Mouse (Mus musculus): Measurements from ENCODE around the gene Metap2.

Metap2 gene

DNA sequence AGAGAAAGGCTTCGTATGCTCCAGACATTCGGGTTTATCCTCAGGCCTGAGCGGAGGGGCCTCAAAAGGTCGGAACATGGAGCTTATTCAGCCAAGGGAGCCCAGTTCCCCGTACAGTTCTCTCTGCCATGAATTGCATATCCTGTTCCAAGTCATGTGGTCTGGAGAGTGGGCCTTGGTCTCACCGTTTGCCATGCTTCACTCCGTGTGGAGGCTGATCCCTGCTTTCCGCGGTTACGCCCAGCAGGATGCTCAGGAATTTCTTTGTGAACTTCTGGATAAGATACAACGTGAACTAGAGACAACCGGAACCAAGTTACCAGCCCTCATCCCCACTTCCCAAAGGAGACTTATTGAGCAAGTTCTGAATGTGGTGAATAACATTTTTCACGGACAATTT, 50.2 kb downstream of the Metap2 start:
- DNase-seq (ENCODE audit: low read depth, low spot score) = peak; percentile 62

DNA sequence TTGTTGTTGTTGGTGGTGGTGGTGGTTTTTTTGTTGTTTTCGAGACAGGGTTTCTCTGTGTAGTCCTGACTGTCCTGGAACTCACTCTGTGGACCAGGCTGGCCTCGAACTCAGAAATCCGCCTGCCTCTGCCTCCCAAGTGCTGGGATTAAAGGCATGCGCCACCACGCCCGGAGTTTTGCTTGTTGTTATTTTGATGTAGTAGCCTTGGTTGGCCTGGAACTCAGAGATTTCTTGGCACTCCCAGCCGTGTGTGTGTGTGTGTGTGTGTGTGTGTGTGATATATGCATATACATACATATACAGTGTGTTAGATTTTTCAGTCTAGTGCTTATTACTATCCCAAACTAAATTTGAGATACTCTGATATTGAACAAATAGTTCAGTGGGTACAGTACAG, 61.8 kb downstream of the Metap2 start:
- peak; percentile 46 for DNase-seq (ENCODE audit: low read depth, low spot score)

DNA sequence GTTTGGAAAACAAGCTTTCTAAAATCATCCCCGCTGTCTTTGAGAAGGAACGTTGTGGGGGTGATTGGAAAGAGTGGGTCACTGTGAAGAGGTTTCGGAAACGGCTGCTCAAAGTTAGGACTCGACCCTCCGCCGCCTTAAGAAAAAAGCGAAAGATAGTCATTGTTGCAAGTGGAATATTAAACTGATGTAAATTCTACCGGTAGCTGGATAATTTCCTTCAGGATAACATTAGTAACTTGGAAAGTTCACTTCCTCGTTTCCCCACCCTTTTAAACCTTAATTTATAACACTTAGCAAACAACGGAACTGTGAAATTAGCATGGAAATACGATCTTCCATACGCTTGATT, 62.5 kb downstream of the Metap2 start:
- DNase-seq (ENCODE audit: low read depth, low spot score) = no peak

DNA sequence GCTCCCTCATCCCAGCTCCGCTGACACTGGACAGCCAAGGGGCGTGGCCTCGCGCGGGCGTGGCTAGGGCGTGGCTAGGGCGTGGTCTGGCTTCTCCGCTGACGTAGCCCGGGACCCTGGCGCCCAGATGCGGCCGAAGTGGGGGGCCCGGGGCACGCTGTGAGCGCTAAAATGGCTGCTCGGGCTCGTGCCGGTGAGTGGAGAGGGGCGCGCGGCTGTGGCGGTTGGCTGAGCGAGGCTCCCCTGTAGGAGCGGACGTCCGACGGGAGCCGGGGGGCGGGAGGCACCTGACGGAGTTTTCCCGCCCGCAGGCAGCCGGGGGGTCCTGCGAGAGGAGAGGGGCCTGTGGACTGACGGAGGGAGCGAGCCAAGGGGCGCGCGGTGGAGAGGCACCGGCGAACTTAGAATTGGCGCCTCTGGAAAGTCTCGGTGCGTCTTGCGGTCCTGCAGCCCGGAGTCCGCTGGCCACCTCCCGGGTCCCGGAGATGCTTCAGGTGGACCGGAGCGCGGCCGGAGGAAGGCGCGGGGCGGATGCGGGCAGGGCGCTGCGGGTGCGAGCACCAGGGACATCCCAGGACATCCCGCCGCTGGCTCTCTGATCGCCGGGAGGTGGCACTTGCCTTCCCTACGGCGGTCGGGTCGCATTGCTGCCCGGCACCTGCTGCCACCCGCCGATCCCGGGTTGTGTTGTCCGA, 63.0 kb downstream of the Metap2 start:
- DNase-seq (ENCODE audit: low read depth, low spot score) = peak; percentile 79

DNA sequence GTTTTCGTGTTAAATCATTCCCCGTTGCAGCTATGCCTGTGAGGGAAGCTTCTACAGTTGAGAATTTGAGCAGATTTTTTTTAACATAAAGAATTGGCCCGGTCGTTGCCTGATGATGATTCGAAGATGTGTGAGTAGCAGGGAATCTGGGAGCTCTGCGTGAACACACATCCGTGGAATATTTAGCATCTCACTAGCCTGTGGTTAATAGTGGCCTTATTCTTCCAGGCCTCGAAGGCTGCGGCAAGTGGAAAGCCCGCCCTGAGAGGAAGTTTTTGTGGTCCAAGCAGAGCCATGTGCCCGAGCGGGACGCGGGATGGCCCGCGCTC, 63.6 kb downstream of the Metap2 start:
- DNase-seq (ENCODE audit: low read depth, low spot score) = no peak

DNA sequence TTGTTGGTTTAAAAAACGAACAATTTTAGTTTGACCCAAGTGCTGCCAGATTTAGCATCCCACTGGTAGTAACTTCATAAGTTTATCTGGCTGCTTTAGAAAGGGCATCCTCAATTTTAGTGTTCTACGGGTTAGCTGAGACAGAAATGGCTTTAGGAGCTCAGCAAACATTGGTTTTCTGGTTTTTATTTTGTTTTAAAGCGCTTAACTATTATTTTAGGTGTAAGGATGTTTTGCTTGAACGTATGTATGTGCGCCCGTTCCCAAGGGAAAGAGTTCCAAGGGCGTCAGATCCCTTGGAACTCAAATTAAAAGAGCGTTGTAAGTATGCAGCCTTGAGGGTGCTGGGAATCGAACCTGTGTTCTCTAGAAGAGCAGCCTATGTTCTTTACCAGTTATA, 64.1 kb downstream of the Metap2 start:
- DNase-seq (ENCODE audit: low read depth, low spot score) = no peak

DNA sequence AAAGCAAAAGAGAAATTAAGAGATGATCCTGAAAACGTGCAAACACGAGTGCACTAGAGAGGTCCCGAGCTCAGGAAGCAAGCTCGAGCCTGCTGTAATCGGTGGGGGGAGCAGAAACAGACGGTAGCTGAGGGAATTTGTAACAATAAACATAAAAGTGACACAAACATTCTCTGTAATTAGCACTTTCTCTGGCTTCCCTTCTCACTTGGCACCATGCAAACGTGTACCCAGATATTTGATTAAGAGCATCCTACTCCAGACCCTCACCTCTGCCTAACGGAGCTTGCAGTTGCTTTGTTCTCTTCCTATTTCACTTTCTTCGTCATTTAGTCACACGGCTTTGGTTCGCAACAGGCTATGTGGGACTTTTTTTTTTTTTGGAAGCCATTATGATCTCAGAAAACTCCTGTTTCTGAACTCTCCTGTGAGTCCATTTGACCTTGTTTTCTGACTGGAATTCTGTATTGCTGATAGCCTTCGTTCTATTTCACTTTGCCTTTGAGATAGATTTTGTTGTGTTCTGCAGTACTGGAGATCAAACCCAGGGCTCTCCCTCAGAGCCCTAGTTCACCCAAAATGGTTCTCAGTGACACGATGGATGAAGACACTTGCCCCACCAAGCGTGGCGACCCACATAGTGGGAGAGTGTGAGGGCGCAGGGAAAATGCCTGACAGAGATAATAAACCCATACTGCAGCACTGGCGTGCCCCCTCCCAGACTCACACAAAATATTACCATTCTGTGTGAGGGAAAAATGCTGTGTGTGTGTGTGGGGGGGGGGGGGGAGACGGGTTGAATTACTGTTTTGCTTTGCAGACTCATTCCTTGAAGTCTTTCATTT, 64.9 kb downstream of the Metap2 start:
- no peak for DNase-seq (ENCODE audit: low read depth, low spot score)

DNA sequence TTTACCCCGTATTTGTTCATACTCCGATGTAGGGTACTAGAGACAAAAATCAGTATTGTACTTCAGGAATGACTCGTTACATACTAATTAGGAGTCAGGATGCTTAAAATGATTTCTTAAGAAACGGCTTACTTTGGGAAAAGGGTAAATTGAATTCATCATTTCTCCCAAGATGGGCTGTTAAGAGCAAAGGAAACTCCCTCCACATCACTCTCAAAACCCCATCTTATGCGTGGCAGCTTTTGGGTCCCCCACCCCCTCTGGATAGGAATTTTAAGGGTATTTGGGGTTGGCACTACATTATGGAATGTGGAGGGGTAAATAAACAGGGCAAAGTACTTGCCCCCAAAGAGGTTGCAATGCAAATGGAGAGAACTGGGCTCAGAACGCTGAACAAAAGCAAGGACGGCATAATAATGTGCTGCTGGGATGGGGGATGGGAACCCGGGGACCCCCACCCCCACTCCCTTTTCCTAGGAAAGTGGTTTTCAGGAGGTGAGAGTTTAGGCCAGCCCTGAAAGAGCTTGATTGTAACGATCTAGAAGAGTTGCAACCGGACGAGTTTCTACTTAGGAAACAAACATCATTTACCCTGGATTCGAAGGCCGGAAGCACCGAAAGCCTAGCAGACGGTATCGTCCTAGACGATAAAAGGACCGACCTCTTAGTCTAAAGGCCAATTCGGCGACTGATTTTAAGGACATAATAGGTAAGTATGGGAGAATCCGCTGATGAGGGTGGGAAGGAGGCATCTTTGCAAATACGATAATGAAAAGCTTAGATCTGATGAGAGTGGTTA, 65.8 kb downstream of the Metap2 start, which contains the start of gene Usp44:
Gene Usp44 (plus strand): TSS at position 625 of the 799 bp plus-strand sequence.
- DNase-seq (ENCODE audit: low read depth, low spot score) = no peak

DNA sequence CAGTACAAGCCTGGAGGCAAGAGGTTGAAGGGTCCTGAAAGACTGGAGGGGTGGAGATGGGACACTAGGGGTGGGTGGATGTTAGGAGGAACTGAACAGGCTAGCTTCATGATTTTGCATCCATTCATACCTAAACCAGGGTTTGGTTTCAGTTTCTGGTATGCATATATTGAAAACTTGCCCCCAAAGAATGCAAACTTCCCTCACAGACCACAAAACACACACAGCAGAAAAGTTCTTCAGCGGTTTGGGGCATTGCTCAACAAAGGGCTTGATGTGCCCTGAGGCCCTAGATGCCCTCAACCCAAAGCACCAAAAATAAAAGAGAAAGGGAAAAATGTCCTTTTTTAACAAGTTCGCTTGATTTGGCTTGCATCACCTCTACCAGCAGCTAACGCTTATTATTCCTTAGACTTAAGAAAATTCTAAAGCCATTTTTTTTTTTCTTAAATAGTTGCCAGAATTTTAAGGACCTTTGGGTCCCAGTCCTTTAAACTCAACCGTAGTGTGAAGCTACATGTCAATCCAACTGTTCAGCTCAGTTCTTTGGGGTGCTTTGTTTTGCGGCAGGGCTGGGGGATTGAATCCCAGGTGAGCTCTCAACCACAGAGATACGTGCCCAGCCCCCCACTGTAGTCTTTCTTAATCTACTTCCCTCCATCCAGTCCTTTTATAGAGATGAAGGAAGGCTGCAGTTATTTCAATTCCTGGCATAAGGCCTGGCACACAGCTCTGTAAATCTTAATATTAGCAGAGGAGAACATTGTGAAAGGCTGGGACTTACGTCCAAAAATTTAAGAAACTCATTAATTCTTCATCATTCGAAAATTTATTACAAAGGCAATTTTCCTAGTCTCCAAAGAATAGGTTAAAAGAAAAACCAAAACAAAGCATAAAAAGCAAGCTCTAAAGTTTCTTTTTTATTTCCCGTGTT, 66.7 kb downstream of the Metap2 start:
- DNase-seq (ENCODE audit: low read depth, low spot score) = no peak

DNA sequence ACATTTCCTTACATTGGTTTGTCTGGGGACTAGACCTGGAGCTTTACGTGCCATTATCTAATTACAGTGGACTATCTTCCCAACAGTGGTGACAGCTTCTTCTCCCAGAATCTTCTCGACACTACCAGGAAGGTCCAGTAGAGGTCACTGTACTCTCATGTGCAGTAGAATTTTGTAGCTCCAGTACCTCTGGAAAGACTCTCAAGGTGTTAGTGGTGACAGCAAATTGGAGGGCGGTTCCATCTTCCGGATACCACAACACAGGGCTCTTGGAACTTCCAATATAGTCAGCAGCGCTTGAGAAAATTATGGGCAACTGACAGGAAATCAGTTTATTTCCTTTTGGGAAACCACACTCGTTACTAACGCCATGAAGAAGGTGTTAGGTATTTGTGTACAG, 78.2 kb downstream of the Metap2 start:
- DNase-seq (ENCODE audit: low read depth, low spot score) = peak; percentile 89

DNA sequence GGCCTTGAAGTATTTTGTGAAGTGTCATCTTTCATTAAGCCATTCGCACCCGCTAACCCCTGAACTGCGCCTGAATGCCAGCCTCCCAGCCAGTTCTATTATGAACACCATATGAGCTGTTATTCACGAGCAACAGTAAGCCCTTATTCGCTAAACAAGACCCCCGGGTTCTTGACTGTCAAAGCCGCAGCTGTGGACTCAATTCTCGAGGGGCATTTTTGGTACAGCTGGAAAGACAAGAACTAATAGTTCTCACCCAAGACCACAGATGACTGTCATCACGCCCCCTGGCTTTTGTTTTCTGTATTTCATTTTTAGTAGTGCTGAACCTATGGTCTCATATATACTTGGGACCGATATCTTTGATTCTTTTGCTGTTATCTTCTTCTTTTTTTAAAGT, 83.1 kb downstream of the Metap2 start:
- peak; percentile 34 for DNase-seq (ENCODE audit: low read depth, low spot score)

DNA sequence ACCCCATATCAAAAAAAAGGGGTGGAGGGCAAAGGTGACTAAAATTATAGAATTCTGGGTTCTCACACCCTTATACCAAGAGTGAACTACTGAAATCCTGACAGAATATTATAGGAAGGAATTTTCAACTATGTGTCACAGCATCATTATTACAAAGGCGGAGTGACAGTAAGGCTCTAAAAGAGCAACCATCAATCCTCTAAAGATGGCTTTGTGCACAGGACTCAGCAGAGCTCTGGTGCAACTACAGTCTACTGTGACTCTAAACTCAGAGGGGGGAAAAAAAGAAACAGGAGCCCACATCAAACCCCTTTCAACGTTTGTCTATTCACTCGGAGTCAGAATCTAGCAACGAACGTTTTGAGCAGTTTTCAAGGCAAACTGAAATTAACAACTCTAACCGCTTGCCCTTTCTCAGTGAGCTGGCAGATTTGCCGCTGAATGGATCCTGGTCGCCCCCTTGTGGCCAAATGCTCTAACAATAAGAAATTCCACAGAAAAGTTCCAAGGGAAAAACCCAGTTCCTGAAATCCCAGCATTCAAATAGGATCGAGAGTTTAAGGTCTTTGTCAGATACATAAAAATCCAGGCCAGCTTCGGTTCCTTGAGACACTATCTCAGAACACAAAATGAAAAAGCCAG, 84.0 kb downstream of the Metap2 start:
- DNase-seq (ENCODE audit: low read depth, low spot score) = peak; percentile 72

DNA sequence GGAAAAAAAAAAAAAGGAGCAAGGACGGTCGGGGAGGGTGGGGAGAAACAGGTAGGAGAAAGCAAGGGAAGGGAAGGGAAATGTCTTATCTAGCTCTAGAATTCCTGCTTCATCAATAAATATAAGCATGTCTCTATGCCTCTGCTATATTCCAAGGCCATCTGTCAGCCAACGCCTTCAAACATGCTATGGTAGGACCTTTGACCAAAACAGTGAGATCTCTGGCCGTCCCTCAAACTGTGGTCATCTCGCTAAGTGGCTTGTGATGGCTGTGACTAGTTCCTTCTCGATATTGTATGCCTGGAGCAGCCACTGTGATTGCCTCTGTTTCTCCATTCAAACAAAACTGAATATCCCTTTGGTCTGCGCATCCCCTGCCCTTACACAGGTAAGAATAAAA, 84.8 kb downstream of the Metap2 start:
- no peak for DNase-seq (ENCODE audit: low read depth, low spot score)

DNA sequence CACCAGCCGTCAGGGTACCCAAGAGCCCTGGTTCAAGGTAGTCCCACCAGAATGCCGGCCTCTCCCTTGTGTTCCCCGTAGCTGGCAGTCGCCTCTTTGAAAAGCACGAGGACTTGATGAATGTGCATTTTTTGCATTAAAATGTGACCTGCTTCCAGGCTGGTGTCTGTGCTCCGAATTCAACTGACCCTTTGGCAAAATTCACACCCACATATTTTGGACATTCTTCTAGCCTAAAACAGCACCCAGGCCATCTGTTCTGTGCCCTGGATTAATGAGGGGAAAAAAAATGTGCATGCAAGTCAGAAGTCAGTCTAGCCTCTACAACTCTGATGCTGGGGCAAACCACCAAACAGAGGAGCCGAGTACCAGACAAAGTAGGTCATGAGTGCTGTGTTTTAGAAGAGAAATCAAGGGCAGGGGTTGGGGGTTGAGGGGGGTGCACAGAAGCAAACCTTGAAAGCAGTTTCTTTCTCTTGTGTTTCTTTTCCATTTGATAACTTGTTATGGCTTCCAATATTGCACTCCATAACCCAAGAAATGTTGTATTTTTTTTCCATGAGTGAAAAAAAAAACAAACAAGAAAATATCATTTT, 86.2 kb downstream of the Metap2 start:
- no peak for DNase-seq (ENCODE audit: low read depth, low spot score)

DNA sequence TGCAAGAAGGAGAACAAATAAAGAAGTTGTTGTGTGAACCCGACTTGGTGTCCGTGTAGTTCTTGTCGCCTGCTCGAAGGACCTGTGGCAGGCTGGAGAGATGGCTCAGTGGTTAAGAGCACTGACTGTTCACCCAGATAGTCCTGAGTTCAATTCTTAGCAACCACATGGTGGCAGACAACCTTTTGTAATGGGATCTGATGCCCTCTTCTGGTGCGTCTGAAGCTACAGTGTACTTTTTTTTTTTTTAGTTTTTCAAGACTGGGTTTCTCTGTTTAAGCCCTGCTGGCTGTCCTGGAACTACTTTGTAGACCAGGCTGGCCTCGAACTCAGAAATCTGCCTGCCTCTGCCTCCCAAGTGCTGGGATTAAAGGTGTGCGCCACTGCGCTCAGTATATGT, 87.5 kb downstream of the Metap2 start:
- DNase-seq (ENCODE audit: low read depth, low spot score) = peak; percentile 24
